Mouse (Mus musculus): ENCODE data around the gene Rdm1.
A peak's percentile ranks its signal among the peaks of the same experiment; 100 is the strongest.
"Not testable (repeated sequence)": the region's sequence is repeated elsewhere in the genome, so short reads cannot be mapped to it uniquely, and the experiment has no call there.

GRCm38 (mm10) chr11:101646283-101646794 is 19.3 kb downstream of the Rdm1 start:
- TF ChIP-seq CTCF (IDR thresholded peaks at IDR 0.05; ENCODE audit: borderline replicate concordance, insufficient read depth, low read length) = not testable (repeated sequence)
- 0 out of 2 replicates have a peak, but pooled peaks have one; percentile 10 for TF ChIP-seq POLR2A (IDR thresholded peaks at IDR 0.05; ENCODE audit: low read depth, low read length)
